Mouse (Mus musculus) embryonic fibroblast, embryonic 13.5 days (primary cell): ENCODE data around the gene Fam221b.

ENCODE experiments used
- CTCF ChIP-seq: IDR thresholded peaks from 2 replicates; pipeline ENCODE4 v1.5.1; 2011; ENCODE audit warnings: mild to moderate bottlenecking, control low read depth, low read length, moderate library complexity, borderline replicate concordance; ENCODE audit not compliant: insufficient read depth
- POLR2A ChIP-seq: IDR thresholded peaks from 2 replicates; pipeline ENCODE4 v1.6.1; 2011; ENCODE audit warnings: low read depth, mild to moderate bottlenecking, control low read depth, low read length, moderate library complexity

DNA sequence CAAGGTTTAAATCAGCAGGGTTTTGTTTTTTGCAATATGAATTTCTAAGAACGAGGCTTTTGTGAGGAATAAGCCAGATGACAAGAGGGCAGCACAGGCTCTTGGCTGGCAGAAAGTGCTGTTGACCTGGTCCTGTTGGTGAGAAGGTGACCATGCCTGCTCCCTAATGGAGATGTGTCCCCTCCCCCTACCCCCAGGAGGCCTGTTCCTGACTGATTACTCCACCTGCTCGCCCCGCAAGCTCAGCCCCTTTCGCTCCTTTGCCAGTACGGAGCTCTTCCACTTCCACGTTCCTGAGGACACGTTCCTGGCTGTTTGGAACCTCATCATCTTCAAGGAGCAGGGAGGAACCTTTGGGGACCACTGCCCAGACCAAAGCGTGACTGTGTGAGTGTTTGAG is 4.8 kb upstream of the Fam221b start:
- TF ChIP-seq POLR2A (no peak), CTCF (no peak)
